Mouse (Mus musculus) central nervous system, embryonic 14 days (tissue): ENCODE data around the gene Ufc1. TPM values are rescaled to one million over a fixed set of nuclear protein-coding genes. Genes with fewer than 3 reads are reported as not detected.

Experiments
- polyA plus RNA-seq: library from polyadenylated mRNA; depleted of rRNA; stranded (reverse); fragments of >200 nt; gene quantifications from 2 replicates; pipeline ENCODE4 v1.2.3, GENCODE M21; 2012; rRNA removed

The Ufc1 gene
- 57.9 and 63.4 TPM in 2 replicates for polyA plus RNA-seq

GRCm38 (mm10) chr1:171294298-171295062 lies at the start of gene Ufc1:
TSS of gene Ufc1 (minus strand) at chr1:171295024.

GRCm38 (mm10) chr1:171328839-171329432 lies 34.1 kb upstream of the Ufc1 start, which contains the start of gene Dedd:
TSS of gene Dedd (plus strand) at chr1:171329145.

GRCm38 (mm10) chr1:171287136-171288081 lies 7.4 kb downstream of the Ufc1 start, which contains the start of gene Usp21:
TSS of gene Usp21 (minus strand) at chr1:171287991.

GRCm38 (mm10) chr1:171280916-171281527 lies 13.8 kb downstream of the Ufc1 start, which contains the start of gene Ppox:
TSS of gene Ppox (minus strand) at chr1:171281186.

GRCm38 (mm10) chr1:171269848-171270572 lies 24.8 kb downstream of the Ufc1 start, which contains the start of gene B4galt3:
TSS of gene B4galt3 (plus strand) at chr1:171270328.

GRCm38 (mm10) chr1:171250680-171251593 lies 43.9 kb downstream of the Ufc1 start, which contains the start of gene Ndufs2:
TSS of gene Ndufs2 (minus strand) at chr1:171251388.

GRCm38 (mm10) chr1:171249913-171250600 lies 44.8 kb downstream of the Ufc1 start, which contains the start of gene Adamts4:
TSS of gene Adamts4 (plus strand) at chr1:171250421.

Other genes starting within 250 kb of the Ufc1 start
- 8.3 and 8.7 TPM in 2 replicates for gene Fcgr3, start 230.1 kb downstream of the Ufc1 start, polyA plus RNA-seq
- 11.1 and 11.3 TPM in 2 replicates for gene Cfap126, start 181.1 kb downstream of the Ufc1 start, polyA plus RNA-seq
- gene Sdhc, start 144.4 kb downstream of the Ufc1 start, polyA plus RNA-seq: 260 and 262 TPM in 2 replicates
- 3.0 and 10.7 TPM in 2 replicates for gene Mpz, start 144.3 kb downstream of the Ufc1 start, polyA plus RNA-seq
- gene Pcp4l1, start 98.8 kb downstream of the Ufc1 start, polyA plus RNA-seq: 16.8 and 17.0 TPM in 2 replicates
- 0.09 and 0.16 TPM in 2 replicates for gene Nr1i3, start 81.1 kb downstream of the Ufc1 start, polyA plus RNA-seq
- 34.4 and 36.0 TPM in 2 replicates for gene Tomm40l, start 72.5 kb downstream of the Ufc1 start, polyA plus RNA-seq
- gene Apoa2, start 70.0 kb downstream of the Ufc1 start, polyA plus RNA-seq: 2.5 and 3.0 TPM in 2 replicates
- gene Fcer1g, start 60.7 kb downstream of the Ufc1 start, polyA plus RNA-seq: 24.0 and 25.7 TPM in 2 replicates
- gene Adamts4, start 44.6 kb downstream of the Ufc1 start, polyA plus RNA-seq: 3.6 and 4.8 TPM in 2 replicates
- gene Ndufs2, start 43.6 kb downstream of the Ufc1 start, polyA plus RNA-seq: 169 and 171 TPM in 2 replicates
- gene B4galt3, start 24.7 kb downstream of the Ufc1 start, polyA plus RNA-seq: 91.4 and 95.1 TPM in 2 replicates
- 97.8 and 102 TPM in 2 replicates for gene Ppox, start 13.8 kb downstream of the Ufc1 start, polyA plus RNA-seq
- 118 and 126 TPM in 2 replicates for gene Usp21, start 7.0 kb downstream of the Ufc1 start, polyA plus RNA-seq
- 67.0 and 67.4 TPM in 2 replicates for gene Dedd, start 34.1 kb upstream of the Ufc1 start, polyA plus RNA-seq
- gene Nit1, start 50.6 kb upstream of the Ufc1 start, polyA plus RNA-seq: 62.0 and 69.0 TPM in 2 replicates
- gene Pfdn2, start 50.6 kb upstream of the Ufc1 start, polyA plus RNA-seq: 121 TPM in 2 replicates
- 3.2 and 3.6 TPM in 2 replicates for gene Klhdc9, start 65.8 kb upstream of the Ufc1 start, polyA plus RNA-seq
- gene Nectin4, start 75.1 kb upstream of the Ufc1 start, polyA plus RNA-seq: 1.1 and 3.1 TPM in 2 replicates
- 0.92 and 1.1 TPM in 2 replicates for gene Arhgap30, start 93.9 kb upstream of the Ufc1 start, polyA plus RNA-seq
- gene Usf1, start 116.3 kb upstream of the Ufc1 start, polyA plus RNA-seq: 177 and 182 TPM in 2 replicates
- gene Tstd1, start 123.8 kb upstream of the Ufc1 start, polyA plus RNA-seq: 4.9 and 5.7 TPM in 2 replicates
- gene F11r, start 142.5 kb upstream of the Ufc1 start, polyA plus RNA-seq: 4.1 and 7.2 TPM in 2 replicates
- gene Alyref2, start 208.5 kb upstream of the Ufc1 start, polyA plus RNA-seq: 14.6 and 16.7 TPM in 2 replicates
- gene Itln1, start 240.3 kb upstream of the Ufc1 start, polyA plus RNA-seq: 0.06 TPM in 1 of 2 replicates, not detected in the other